Mouse (Mus musculus): ENCODE results near the gene Ifit2. TPM values are rescaled to one million over a fixed set of nuclear protein-coding genes. Genes with fewer than 3 reads are reported as not detected.
A peak's percentile ranks its signal among the peaks of the same experiment; 100 is the strongest.

The Ifit2 gene
- polyA plus RNA-seq, 1 experiment from 2014 or later = 10.7 TPM

GRCm38 (mm10) chr19:34518786-34519185 lies 31.7 kb upstream of the Ifit2 start:
- ATAC-seq (replicated peaks; ENCODE audit: extremely low read depth, insufficient read depth, low FRiP score) = no peak

GRCm38 (mm10) chr19:34519646-34520045 lies 30.8 kb upstream of the Ifit2 start:
- no peak for ATAC-seq (replicated peaks; ENCODE audit: extremely low read depth, insufficient read depth, low FRiP score)

More at GRCm38 (mm10) chr19:34518786-34519185, 31.7 kb upstream of the Ifit2 start:
- H3K27ac ChIP-seq (ENCODE audit: low read length) = no peak overlapping the region
- H3K9me3 ChIP-seq (replicated peaks; ENCODE audit: control insufficient read depth, low read length) = no peaks in the 10 kb centered on the region
- H3K9ac ChIP-seq (ENCODE audit: low read length) = no peak overlapping the region
- H3K4me1 ChIP-seq (ENCODE audit: control insufficient read depth, insufficient read depth, low read length) = no peaks in the 10 kb centered on the region
- 0 out of 2 replicates have a peak, but pooled peaks cover 2% of the 10 kb centered on the region for H3K36me3 ChIP-seq (ENCODE audit: control insufficient read depth, insufficient read depth)
- H3K4me2 ChIP-seq (ENCODE audit: low read depth, low read length) = no peak overlapping the region
- no peak overlapping the region for H3K4me3 ChIP-seq (ENCODE audit: low read length)
- H3K27me3 ChIP-seq (ENCODE audit: control insufficient read depth, insufficient read depth, low read length) = no peaks in the 10 kb centered on the region
- WGBS = 57% methylated on average over 3 of the region's 3 CpGs

GRCm38 (mm10) chr19:34520051-34520450 lies 30.4 kb upstream of the Ifit2 start:
- H3K4me1 ChIP-seq (ENCODE audit: control insufficient read depth, insufficient read depth, low read length) = no peaks in the 10 kb centered on the region; the same call in 1 of the 2 replicates
- H3K27me3 ChIP-seq (ENCODE audit: control insufficient read depth, insufficient read depth, low read length) = no peaks in the 10 kb centered on the region
- H3K27ac ChIP-seq (ENCODE audit: low read length) = no peak overlapping the region
- H3K4me2 ChIP-seq (ENCODE audit: low read depth, low read length) = no peak overlapping the region
- WGBS = 82% methylated on average over 4 of the region's 4 CpGs
- 0 out of 2 replicates have a peak, but pooled peaks cover 2% of the 10 kb centered on the region for H3K36me3 ChIP-seq (ENCODE audit: control insufficient read depth, insufficient read depth)
- no peaks in the 10 kb centered on the region for H3K9me3 ChIP-seq (replicated peaks; ENCODE audit: control insufficient read depth, low read length)
- no peak for ATAC-seq (replicated peaks; ENCODE audit: extremely low read depth, insufficient read depth, low FRiP score)
- no peak overlapping the region for H3K9ac ChIP-seq (ENCODE audit: low read length)
- H3K4me3 ChIP-seq (ENCODE audit: low read length) = no peak overlapping the region

More at GRCm38 (mm10) chr19:34519646-34520045, 30.8 kb upstream of the Ifit2 start:
- H3K27me3 ChIP-seq (ENCODE audit: control insufficient read depth, insufficient read depth, low read length) = no peaks in the 10 kb centered on the region
- WGBS = 89% methylated on average over 3 of the region's 3 CpGs
- H3K4me1 ChIP-seq (ENCODE audit: control insufficient read depth, insufficient read depth, low read length) = no peaks in the 10 kb centered on the region; the same call in 1 of the 2 replicates
- H3K9me3 ChIP-seq (replicated peaks; ENCODE audit: control insufficient read depth, low read length) = no peaks in the 10 kb centered on the region
- H3K4me2 ChIP-seq (ENCODE audit: low read depth, low read length) = no peak overlapping the region
- no peak overlapping the region for H3K4me3 ChIP-seq (ENCODE audit: low read length)
- H3K27ac ChIP-seq (ENCODE audit: low read length) = no peak overlapping the region
- H3K9ac ChIP-seq (ENCODE audit: low read length) = no peak overlapping the region
- H3K36me3 ChIP-seq (ENCODE audit: control insufficient read depth, insufficient read depth) = 0 out of 2 replicates have a peak, but pooled peaks cover 2% of the 10 kb centered on the region

- Histone ChIP-seq H3K36me3 (ENCODE audit: control insufficient read depth, insufficient read depth) (0 out of 2 replicates have a peak, but pooled peaks cover 2% of the 10 kb centered on the region), H3K27me3 (ENCODE audit: control insufficient read depth, insufficient read depth, low read length) (no peaks in the 10 kb centered on the region), H3K4me1 (ENCODE audit: control insufficient read depth, insufficient read depth, low read length) (peaks cover 4% of the 10 kb centered on the region; the same call in 1 of the 2 replicates), H3K4me2 (ENCODE audit: low read depth, low read length) (no peak overlapping the region), H3K9ac (ENCODE audit: low read length) (no peak overlapping the region), H3K4me3 (ENCODE audit: low read length) (no peak overlapping the region), H3K9me3 (replicated peaks; ENCODE audit: control insufficient read depth, low read length) (no peaks in the 10 kb centered on the region), H3K27ac (ENCODE audit: low read length) (no peak overlapping the region)
- 72% methylated on average over 2 of the region's 2 CpGs for WGBS
- ATAC-seq (replicated peaks; ENCODE audit: extremely low read depth, insufficient read depth, low FRiP score) = no peak
These were observed 29.1 kb upstream of the Ifit2 start for GRCm38 (mm10) chr19:34521361-34521760.

GRCm38 (mm10) chr19:34521978-34522377 lies 28.5 kb upstream of the Ifit2 start:
- ATAC-seq (replicated peaks; ENCODE audit: extremely low read depth, insufficient read depth, low FRiP score) = no peak
- Histone ChIP-seq H3K4me1 (ENCODE audit: control insufficient read depth, insufficient read depth, low read length) (peaks cover 5% of the 10 kb centered on the region; the same call in 1 of the 2 replicates), H3K27me3 (ENCODE audit: control insufficient read depth, insufficient read depth, low read length) (no peaks in the 10 kb centered on the region), H3K36me3 (ENCODE audit: control insufficient read depth, insufficient read depth) (0 out of 2 replicates have a peak, but pooled peaks cover 2% of the 10 kb centered on the region), H3K9me3 (replicated peaks; ENCODE audit: control insufficient read depth, low read length) (no peaks in the 10 kb centered on the region), H3K4me3 (ENCODE audit: low read length) (no peak overlapping the region), H3K4me2 (ENCODE audit: low read depth, low read length) (no peak overlapping the region), H3K27ac (ENCODE audit: low read length) (no peak overlapping the region), H3K9ac (ENCODE audit: low read length) (no peak overlapping the region)
- 83% methylated on average over 1 of the region's 1 CpGs for WGBS

- Histone ChIP-seq H3K4me2 (ENCODE audit: low read depth, low read length) (no peak overlapping the region), H3K9me3 (replicated peaks; ENCODE audit: control insufficient read depth, low read length) (no peaks in the 10 kb centered on the region), H3K27ac (ENCODE audit: low read length) (no peak overlapping the region), H3K4me1 (ENCODE audit: control insufficient read depth, insufficient read depth, low read length) (peaks cover 5% of the 10 kb centered on the region; the same call in 1 of the 2 replicates), H3K9ac (ENCODE audit: low read length) (no peak overlapping the region), H3K36me3 (ENCODE audit: control insufficient read depth, insufficient read depth) (0 out of 2 replicates have a peak, but pooled peaks cover 2% of the 10 kb centered on the region), H3K4me3 (ENCODE audit: low read length) (no peak overlapping the region), H3K27me3 (ENCODE audit: control insufficient read depth, insufficient read depth, low read length) (no peaks in the 10 kb centered on the region)
- no peak for ATAC-seq (replicated peaks; ENCODE audit: extremely low read depth, insufficient read depth, low FRiP score)
- 62% methylated on average over 12 of the region's 12 CpGs for WGBS
These were observed 27.3 kb upstream of the Ifit2 start for GRCm38 (mm10) chr19:34523106-34523725.

GRCm38 (mm10) chr19:34524646-34525045 lies 25.8 kb upstream of the Ifit2 start:
- 31% methylated on average over 9 of the region's 9 CpGs for WGBS
- Histone ChIP-seq H3K27ac (ENCODE audit: low read length) (no peak overlapping the region), H3K27me3 (ENCODE audit: control insufficient read depth, insufficient read depth, low read length) (no peaks in the 10 kb centered on the region), H3K4me2 (ENCODE audit: low read depth, low read length) (peak overlapping the region; percentile 12; the same call in 1 of the 2 replicates), H3K9ac (ENCODE audit: low read length) (no peak overlapping the region), H3K36me3 (ENCODE audit: control insufficient read depth, insufficient read depth) (0 out of 2 replicates have a peak, but pooled peaks cover 2% of the 10 kb centered on the region), H3K9me3 (replicated peaks; ENCODE audit: control insufficient read depth, low read length) (no peaks in the 10 kb centered on the region), H3K4me3 (ENCODE audit: low read length) (no peak overlapping the region), H3K4me1 (ENCODE audit: control insufficient read depth, insufficient read depth, low read length) (peaks cover 5% of the 10 kb centered on the region; the same call in 1 of the 2 replicates)
- no peak for ATAC-seq (replicated peaks; ENCODE audit: extremely low read depth, insufficient read depth, low FRiP score)

GRCm38 (mm10) chr19:34526321-34526923 lies 24.1 kb upstream of the Ifit2 start:
- H3K4me3 ChIP-seq (ENCODE audit: low read length) = peak overlapping the region; percentile 87
- peak overlapping the region; percentile 74 for H3K27ac ChIP-seq (ENCODE audit: low read length)
- 0 out of 2 replicates have a peak, but pooled peaks cover 1% of the 10 kb centered on the region for H3K36me3 ChIP-seq (ENCODE audit: control insufficient read depth, insufficient read depth)
- ATAC-seq (replicated peaks; ENCODE audit: extremely low read depth, insufficient read depth, low FRiP score) = peak; percentile 14; the same call in 1 of the 2 replicates
- H3K9me3 ChIP-seq (replicated peaks; ENCODE audit: control insufficient read depth, low read length) = no peaks in the 10 kb centered on the region
- H3K27me3 ChIP-seq (ENCODE audit: control insufficient read depth, insufficient read depth, low read length) = no peaks in the 10 kb centered on the region
- 18% methylated on average over 11 of the region's 11 CpGs for WGBS
- H3K4me2 ChIP-seq (ENCODE audit: low read depth, low read length) = peak overlapping the region; percentile 90
- H3K9ac ChIP-seq (ENCODE audit: low read length) = peak overlapping the region; percentile 81
- peaks cover 5% of the 10 kb centered on the region; the same call in 1 of the 2 replicates for H3K4me1 ChIP-seq (ENCODE audit: control insufficient read depth, insufficient read depth, low read length)

Data from heart, embryonic 16.5 days (tissue).